Mouse (Mus musculus) heart, postnatal 0 days (tissue): Measurements from ENCODE around the gene Dennd6b. TPM values are rescaled to one million over a fixed set of nuclear protein-coding genes. Genes with fewer than 3 reads are reported as not detected.

Experiments used
- ATAC-seq: fragments of 200-750 bp; cut with Nextera tagmentation; 2 replicates; pipeline ENCODE4 v1.8.0; 2017; ENCODE audit warnings: low read depth, moderate number of reproducible peaks, moderate library complexity; ENCODE audit not compliant: insufficient read depth
- DNase-seq: peaks from one replicate; pipeline ENCODE4 v3.0.0-alpha.2; 2016; ENCODE audit warnings: low spot score
- H3K27ac ChIP-seq: fragments of 300-500 bp; sonication (generic); 2 replicates; pipeline ENCODE4 v1.5.1; 2014; ENCODE audit warnings: low read depth, mild to moderate bottlenecking
- H3K27me3 ChIP-seq: fragments of 300-500 bp; sonication (generic); 2 replicates; pipeline ENCODE4 v1.6.1; 2014; ENCODE audit warnings: low read length, mixed read lengths; ENCODE audit not compliant: control insufficient read depth, insufficient read depth
- H3K36me3 ChIP-seq: fragments of 300-500 bp; sonication (generic); replicated peaks from 2 replicates; pipeline ENCODE4 v1.6.1; 2014; ENCODE audit warnings: low read length, mixed read lengths; ENCODE audit not compliant: control insufficient read depth, insufficient read depth
- H3K4me1 ChIP-seq: fragments of 300-500 bp; sonication (generic); 2 replicates; pipeline ENCODE4 v1.6.1; 2014; ENCODE audit warnings: antibody characterized with exemption; ENCODE audit not compliant: control insufficient read depth, insufficient read depth
- H3K4me2 ChIP-seq: fragments of 300-500 bp; sonication (generic); 2 replicates; pipeline ENCODE4 v1.6.1; 2014; ENCODE audit warnings: low read depth, mild to moderate bottlenecking, low read length, moderate library complexity
- H3K4me3 ChIP-seq: fragments of 300-500 bp; sonication (generic); 2 replicates; pipeline ENCODE4 v1.5.1; 2014; ENCODE audit warnings: low read depth, low read length
- H3K9ac ChIP-seq: fragments of 300-500 bp; sonication (generic); replicated peaks from 2 replicates; pipeline ENCODE4 v1.6.1; 2014; ENCODE audit warnings: low read depth, low read length, mixed read lengths
- H3K9me3 ChIP-seq: fragments of 300-500 bp; sonication (generic); replicated peaks from 2 replicates; pipeline ENCODE4 v1.6.1; 2016; ENCODE audit warnings: low read length; ENCODE audit not compliant: control insufficient read depth
- CTCF ChIP-seq: IDR thresholded peaks from 2 replicates; pipeline ENCODE4 v1.5.1; 2016; ENCODE audit warnings: antibody characterized with exemption, control low read depth, low read depth
- EP300 ChIP-seq: IDR thresholded peaks from 2 replicates; pipeline ENCODE4 v1.6.1; 2016; ENCODE audit warnings: antibody characterized with exemption, low read depth
- WGBS: fragments of 180-500 bp; shearing (Covaris S2); extraction: QIAGEN DNeasy Blood & Tissue Kit; methylation state at CpG from one replicate; pipeline ENCODE4 v1.1.7; 2014; 5-methylcytosine and 5-hydroxymethylcytosine counted together
- polyA plus RNA-seq: library from polyadenylated mRNA; unstranded; fragments of >200 nt; fragmentation: Nextera tagmentation; extraction: Ambion mirVana; gene quantifications from 2 replicates; pipeline ENCODE4 v1.2.1, GENCODE M21; 2015
- total RNA-seq: library from RNA; depleted of rRNA; stranded (reverse); fragments of >200 nt; gene quantifications from 2 replicates; pipeline ENCODE4 v1.2.3, GENCODE M21; 2014; ENCODE audit warnings: low replicate concordance

The Dennd6b gene
- total and polyA plus RNA-seq, 2 experiments from 2014 or later: 14.5 to 15.2 TPM

DNA sequence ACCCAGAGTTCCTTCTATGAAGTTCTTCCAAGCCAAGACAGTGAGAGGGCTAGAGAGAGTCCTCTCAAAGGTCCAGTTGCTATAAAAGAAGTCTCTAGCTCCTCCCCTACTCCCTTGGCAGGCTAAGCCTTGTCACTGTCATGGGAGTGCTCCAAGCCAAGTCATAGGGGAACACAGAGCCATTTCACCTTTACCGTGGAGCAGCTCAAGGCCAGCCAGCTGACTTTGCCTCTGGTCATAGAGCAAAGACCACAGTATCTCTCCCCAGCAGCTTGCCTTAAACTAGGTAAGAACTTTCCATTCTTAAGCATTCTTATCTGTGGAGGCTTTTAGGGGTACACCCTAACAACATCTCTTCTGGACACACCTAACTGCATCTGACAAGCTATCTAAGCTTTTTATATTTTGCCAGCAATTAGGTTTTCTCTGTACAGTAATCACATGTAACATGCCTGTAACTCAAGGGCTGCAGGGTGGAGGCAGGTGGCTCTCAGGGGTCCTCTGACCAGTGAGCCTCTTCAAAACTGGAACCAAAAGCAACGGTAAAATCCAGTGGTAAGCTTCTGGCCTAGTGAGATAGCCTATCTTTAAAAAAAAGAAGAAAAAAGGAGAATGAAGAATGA lies 19.4 kb upstream of the Dennd6b start:
- H3K4me1 ChIP-seq: peaks cover 24% of the 10 kb centered on the region
- no peak overlapping the region for H3K9ac ChIP-seq
- ATAC-seq (peak; percentile 21; the same call in 1 of the 2 replicates), DNase-seq (peak; percentile 43)
- no peaks in the 10 kb centered on the region for H3K9me3 ChIP-seq
- no peak for TF ChIP-seq EP300
- TF ChIP-seq CTCF: no peak
- no peaks in the 10 kb centered on the region for H3K36me3 ChIP-seq
- no peak overlapping the region for H3K4me2 ChIP-seq
- no peak overlapping the region for H3K4me3 ChIP-seq
- H3K27me3 ChIP-seq: no peaks in the 10 kb centered on the region
- 46% methylated on average over 2 of the region's 2 CpGs for WGBS
- H3K27ac ChIP-seq: peak overlapping the region; percentile 53

GRCm38 (mm10) chr15:89214953-89215352 lies 18.7 kb upstream of the Dennd6b start:
- Histone ChIP-seq H3K36me3 (no peaks in the 10 kb centered on the region), H3K27ac (peak overlapping the region; percentile 53), H3K4me3 (no peak overlapping the region), H3K4me2 (no peak overlapping the region), H3K9ac (no peak overlapping the region), H3K9me3 (no peaks in the 10 kb centered on the region), H3K4me1 (peaks cover 24% of the 10 kb centered on the region), H3K27me3 (no peaks in the 10 kb centered on the region)
- no peak for TF ChIP-seq CTCF
- DNase-seq: no peak
- ATAC-seq: no peak
- WGBS: 70% methylated on average over 3 of the region's 3 CpGs

- H3K9me3 ChIP-seq: no peaks in the 10 kb centered on the region
- ATAC-seq: no peak
- H3K4me1 ChIP-seq: peaks cover 24% of the 10 kb centered on the region
- no peaks in the 10 kb centered on the region for H3K27me3 ChIP-seq
- TF ChIP-seq EP300 (no peak), CTCF (no peak)
- DNase-seq: no peak
- H3K27ac ChIP-seq: no peak overlapping the region
- H3K36me3 ChIP-seq: no peaks in the 10 kb centered on the region
- WGBS: 61% methylated on average over 3 of the region's 3 CpGs
- H3K4me2 ChIP-seq: no peak overlapping the region
- no peak overlapping the region for H3K4me3 ChIP-seq
- H3K9ac ChIP-seq: no peak overlapping the region
These were observed 17.2 kb upstream of the Dennd6b start for GRCm38 (mm10) chr15:89213517-89213916.

GRCm38 (mm10) chr15:89212495-89212894 lies 16.2 kb upstream of the Dennd6b start:
- TF ChIP-seq EP300: no peak
- TF ChIP-seq CTCF: no peak
- H3K4me3 ChIP-seq: peak overlapping the region; percentile 100
- 74% methylated on average over 6 of the region's 6 CpGs for WGBS
- no peak for DNase-seq
- no peaks in the 10 kb centered on the region for H3K9me3 ChIP-seq
- peaks cover 24% of the 10 kb centered on the region for H3K4me1 ChIP-seq
- 0 out of 2 replicates have a peak overlapping the region, but pooled peaks have one; percentile 99 for H3K9ac ChIP-seq
- H3K27me3 ChIP-seq: no peaks in the 10 kb centered on the region
- ATAC-seq: no peak
- no peaks in the 10 kb centered on the region for H3K36me3 ChIP-seq
- no peak overlapping the region for H3K27ac ChIP-seq
- peak overlapping the region; percentile 91 for H3K4me2 ChIP-seq

DNA sequence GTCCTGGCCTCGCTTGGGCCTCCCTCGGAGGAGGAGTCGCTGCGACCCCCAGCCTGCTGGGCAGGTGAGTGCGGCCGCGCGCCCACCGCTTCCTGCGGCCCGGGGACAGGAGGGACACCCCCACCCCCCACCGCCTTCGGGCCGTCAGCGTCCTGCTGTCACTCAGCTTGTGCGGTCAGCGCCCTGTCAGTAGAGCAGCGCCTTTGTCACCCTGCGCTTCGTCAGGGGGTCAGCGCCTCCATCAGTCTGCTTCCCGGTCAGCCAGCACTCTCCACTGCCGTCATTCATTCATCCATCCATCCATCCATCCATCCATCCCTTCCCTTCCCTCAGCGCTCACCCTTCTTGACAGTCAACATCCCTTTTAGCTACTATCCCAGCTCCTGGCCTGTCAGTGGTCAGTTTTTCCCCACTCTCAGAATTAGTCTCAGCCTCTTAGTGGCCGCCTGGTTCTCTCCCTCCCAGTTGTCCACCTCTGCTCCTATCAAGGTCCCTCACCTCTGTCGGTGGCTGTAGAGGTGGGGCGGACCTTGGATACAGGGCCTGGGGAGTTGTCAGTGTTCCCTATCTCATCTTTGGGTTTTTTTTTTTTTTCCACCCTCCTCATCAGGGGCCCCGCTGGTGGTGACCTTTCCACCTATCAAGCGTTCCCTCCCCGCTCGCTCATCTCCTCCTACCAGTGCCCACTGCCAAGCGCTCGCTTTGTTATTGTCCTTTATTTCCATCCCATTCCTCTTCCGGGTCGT lies 15.6 kb upstream of the Dennd6b start:
- H3K4me3 ChIP-seq: peak overlapping the region; percentile 100
- peak overlapping the region; percentile 96 for H3K27ac ChIP-seq
- H3K36me3 ChIP-seq: no peaks in the 10 kb centered on the region
- H3K9ac ChIP-seq: peak overlapping the region; percentile 99
- H3K4me2 ChIP-seq: peak overlapping the region; percentile 91
- TF ChIP-seq CTCF (no peak), EP300 (no peak)
- H3K27me3 ChIP-seq: no peaks in the 10 kb centered on the region
- DNase-seq: peak; percentile 47
- WGBS: 3% methylated on average over 31 of the region's 35 CpGs
- H3K9me3 ChIP-seq: no peaks in the 10 kb centered on the region
- peaks cover 24% of the 10 kb centered on the region for H3K4me1 ChIP-seq
- ATAC-seq: peak; percentile 28
